Mouse (Mus musculus) gastrocnemius, postnatal 4 days (tissue): ENCODE measurements at regions not wholly inside any gene's neighbourhood (a gene's known extent, or its start where the extent isn't known, plus 50 kb on each side); places are given as distances from the start of the nearest gene placed in this dataset.

Source experiments
- DNase-seq, 2 experiments: peaks; one replicate each; pipeline ENCODE4 v3.0.0; 2021 to 2022; ENCODE audit warnings: low spot score in 2 of 2, mixed read lengths in 2 of 2

DNA sequence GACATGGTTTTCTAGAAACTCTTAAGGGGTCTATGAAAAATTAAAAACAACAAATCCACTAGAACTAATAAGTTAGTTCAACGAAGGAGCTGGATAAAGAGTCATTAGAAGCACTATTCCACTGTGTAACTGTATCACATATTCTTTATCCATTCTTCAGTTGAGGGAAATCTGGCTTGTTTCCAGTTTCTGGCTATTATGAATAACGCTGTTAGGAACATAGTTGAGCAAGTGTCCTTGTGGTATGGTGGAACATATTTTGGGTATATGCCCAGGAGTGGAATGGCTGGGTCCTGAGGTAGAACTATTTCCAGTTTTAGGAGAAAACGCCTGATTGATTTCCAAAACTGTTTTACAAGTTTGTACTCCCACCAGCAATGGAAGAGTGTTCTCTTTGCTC is 97.7 kb upstream of the Adamts9 start:
- DNase-seq: no peak

DNA sequence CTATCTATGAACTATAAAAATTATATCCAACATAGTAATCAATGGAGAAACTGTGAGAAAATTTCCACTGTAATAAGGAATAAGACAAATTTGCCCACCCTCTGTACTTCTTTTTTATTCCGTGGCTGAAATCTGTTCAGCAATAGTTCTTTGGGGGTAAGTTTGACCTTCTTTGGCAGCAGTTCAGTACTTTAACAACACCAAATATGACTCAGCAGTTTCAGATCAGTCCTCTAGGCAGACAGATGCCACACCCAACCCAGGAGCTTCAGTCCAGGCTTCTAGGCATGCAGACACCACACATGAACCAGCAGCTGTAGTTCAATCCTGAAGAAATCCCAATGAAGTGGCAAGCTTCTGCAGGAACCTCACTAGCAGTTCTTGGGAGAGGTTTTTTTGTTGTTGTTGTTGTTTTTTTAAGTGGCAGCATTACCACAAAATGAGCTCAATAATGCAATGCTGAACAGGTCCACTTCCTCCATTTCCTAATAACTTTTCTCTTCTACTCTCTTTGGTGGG is 88.6 kb upstream of the Adamts9 start:
- DNase-seq: no peak

- peak; percentile 23 to 58 for DNase-seq
These were observed 83.1 kb upstream of the Adamts9 start for GRCm38 (mm10) chr6:93026068-93027022.

DNA sequence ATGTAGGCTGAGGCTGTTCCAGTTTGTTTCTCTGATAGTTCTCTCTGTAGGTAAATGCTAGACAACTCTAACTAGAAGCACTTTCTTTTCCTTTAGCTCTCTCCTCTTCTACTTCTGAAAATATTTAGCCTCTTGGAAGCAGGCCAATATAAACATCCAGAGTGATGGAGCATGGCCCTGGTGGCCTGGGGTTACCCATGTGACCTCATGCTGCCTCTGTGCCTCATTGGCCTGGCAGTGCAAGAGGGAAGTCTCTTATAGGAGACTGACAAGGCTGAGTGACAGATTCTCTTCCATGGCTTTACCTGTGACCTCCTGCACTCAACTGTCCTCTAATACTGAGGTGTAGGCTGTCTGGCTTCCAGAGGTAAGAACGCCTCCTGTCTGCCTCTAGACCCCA is 71.2 kb upstream of the Adamts9 start:
- DNase-seq: no peak

DNA sequence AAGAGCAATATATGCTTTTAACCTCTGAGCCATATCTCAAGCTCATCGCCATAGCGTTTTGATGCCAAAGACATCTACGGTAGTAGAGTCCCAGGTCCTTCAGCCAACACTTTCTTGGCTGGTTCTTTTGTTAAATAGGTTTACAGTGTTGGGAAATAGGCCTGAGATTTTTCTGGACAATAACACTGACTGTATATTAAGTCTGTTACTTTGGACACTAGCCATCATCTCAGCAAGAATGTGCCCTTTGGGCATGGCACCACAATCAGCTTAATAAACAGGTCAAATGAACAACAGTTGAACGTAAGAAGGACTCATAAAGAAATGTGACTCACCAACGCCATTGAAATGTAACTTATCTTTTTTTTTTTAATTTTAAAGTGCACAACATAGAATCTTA is 68.6 kb upstream of the Adamts9 start:
- DNase-seq: no peak

- DNase-seq: no peak
These were observed 61.4 kb upstream of the Adamts9 start for GRCm38 (mm10) chr6:93004587-93005240.

DNA sequence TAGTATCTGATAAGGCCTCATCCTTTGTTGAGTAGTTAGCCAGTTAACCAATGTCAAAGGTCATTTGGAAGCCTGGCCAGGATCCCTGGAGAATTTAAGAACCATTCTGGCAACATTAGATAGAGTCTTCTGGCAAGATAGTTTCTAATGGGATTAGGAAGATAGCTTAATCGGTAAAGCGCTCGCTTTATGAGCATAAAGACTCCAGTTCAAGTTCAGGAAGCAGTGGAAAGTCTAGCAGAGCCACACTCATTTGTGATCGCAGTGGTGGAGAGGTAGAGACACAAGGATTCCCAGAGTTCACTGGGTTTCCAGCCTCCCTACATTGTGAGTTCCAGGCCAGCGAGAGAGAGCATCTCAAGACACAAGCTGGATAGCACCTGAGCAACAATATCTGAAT is 60.5 kb upstream of the Adamts9 start:
- DNase-seq: no peak

DNA sequence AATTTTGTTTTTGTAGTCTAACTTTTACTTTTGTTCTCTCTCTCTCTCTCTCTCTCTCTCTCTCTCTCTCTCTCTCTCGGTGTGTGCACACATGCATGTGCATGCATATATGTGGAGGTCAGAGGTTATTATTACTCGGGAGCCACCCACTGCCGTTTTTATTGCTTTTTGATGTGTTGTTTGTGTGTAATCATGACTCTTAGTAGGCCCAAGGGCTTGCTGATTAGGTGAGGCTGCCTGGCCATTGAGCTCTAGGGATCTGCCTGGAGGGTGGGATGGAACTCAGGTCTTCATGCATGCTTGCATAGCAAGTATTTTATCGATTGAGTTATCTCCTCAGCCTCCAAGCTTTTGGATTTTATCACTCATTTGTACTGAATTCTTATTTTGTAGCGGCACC is 50.4 kb upstream of the Adamts9 start:
- DNase-seq: no peak
